Mouse (Mus musculus): ENCODE measurements at regions not wholly inside any gene's neighbourhood (a gene's known extent, or its start where the extent isn't known, plus 50 kb on each side); places are given as distances from the start of the nearest gene placed in this dataset.
"Not testable (repeated sequence)": the region's sequence is repeated elsewhere in the genome, so short reads cannot be mapped to it uniquely, and the experiment has no call there.

DNA sequence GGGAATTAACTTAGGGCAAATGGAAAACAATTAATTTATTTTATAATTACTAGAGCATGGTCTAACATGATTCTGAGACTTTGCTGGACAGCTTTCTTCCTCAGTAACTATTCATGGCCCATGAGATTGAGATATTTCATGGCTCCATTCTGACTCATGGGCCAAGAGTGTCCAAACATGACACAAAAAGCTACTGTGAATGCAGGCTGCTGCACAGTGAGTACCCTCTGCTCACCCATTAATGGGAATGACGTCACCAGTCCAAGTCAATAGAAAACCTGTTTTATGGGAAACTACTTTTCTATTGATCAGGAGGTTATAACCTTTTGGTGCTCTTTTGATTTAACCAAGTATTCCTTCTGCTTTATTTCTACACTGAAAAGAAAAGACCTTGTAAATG lies 693.6 kb downstream of the Rwdd3 start:
- DNase-seq: no peak

- no peak for DNase-seq
These were observed 693.0 kb upstream of the Ptbp2 start for GRCm38 (mm10) chr3:120477232-120477631.

DNA sequence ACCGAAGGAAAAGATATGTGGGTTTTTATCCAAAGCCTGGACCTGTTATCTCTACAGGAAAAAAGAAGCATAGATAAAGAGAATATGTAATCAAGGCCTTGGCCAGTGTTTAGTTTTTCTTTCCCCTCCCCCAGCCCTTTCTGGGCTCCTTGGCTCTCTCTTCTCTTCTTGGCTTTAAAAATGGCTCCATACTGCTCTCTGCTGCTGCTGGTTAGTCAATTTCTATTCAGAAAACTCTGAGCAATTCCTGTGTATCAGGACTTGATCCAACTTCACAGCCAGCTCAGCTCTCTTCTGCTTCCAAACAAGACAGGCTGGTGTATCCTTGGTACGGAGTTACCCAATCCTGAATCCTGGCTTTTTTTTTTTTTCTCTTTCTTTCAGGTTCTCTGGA lies 689.4 kb upstream of the Ptbp2 start:
- no peak for DNase-seq

DNA sequence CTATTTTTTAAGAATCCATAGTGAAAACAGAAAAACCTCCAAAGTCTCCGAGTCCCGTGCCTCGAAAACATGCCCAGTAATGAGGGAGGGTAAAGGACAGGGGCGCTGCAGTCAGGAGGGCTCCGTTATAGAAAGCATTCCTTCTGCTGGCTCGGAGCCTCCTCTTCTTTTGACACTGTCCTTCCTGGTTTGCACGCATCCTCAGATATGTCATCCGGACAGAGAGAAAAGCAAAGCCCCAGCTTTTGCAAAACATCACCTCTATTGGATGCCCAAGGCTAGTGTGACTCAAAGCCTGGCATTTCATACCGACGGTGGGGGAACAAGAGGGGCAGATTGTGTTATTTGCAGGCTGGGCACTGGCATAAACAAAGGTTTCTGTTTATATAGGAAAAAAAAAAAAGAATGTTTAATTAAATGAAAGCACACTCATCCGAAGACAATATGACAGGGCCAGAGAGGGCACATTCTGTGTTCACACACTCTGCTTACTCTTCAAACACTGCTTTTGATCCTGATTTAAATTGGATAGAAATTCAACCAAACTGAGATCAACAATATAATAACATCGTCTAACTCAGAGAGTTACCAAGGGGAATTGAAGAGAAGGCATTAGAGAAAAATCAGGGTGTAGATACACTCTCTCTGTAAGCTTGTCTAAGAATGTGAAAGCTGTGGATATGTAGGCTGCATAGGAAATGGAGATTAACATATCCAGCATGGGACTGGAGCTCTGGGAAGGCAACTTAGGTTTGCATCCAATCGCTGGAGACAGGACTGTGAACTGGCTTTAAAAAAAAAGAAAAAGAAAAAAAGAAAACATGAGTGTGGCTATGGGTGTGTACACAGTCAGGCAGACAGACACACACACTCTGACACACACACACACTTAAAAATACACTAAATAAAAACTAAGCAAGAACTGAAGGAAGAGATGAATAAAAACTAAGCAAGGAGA lies 688.7 kb upstream of the Ptbp2 start:
- no peak for DNase-seq

- no peak for DNase-seq
These were observed 687.7 kb upstream of the Ptbp2 start for GRCm38 (mm10) chr3:120471878-120472444.

DNA sequence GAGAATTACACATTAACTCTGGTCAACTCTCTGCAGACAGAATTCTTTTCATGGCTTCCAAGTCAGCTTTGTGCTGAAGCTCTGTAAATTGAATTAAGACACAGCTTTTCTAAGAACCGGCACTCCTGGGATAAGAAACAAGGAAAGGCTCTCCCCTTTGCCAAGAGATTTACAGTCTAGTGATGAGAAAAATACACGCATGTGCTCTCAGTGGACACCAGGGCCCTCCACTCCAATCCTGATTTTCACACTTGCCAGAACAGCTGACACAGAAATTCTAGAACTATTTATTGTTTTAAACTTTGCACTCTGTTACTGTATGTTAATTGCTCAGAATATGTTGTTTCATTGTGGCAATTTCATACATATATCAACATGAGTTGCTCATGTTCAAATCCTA lies 684.6 kb upstream of the Ptbp2 start:
- no peak for DNase-seq

DNA sequence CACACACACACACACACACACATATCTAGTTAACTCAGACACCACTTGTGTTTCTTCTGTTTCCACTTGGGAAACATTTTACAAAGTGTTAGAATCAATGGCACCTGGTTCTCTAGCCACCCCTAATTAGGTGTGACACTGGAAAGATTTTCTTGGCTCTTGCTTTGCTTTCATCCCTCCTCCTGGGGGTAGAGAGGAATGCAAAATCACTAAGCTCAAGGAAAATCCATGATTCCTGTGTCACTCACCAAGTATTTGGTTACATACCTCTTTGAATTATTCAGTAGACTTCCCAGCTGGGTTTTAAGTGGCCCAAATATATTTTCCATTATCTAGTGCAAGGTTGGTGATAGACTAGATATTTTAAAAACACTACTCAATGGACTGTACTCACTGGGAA lies 676.5 kb upstream of the Ptbp2 start:
- no peak for DNase-seq

- DNase-seq: no peak
These were observed 673.6 kb upstream of the Ptbp2 start for GRCm38 (mm10) chr3:120457912-120458311.

- no peak for DNase-seq
These were observed 656.9 kb upstream of the Ptbp2 start for GRCm38 (mm10) chr3:120441127-120441526.

DNA sequence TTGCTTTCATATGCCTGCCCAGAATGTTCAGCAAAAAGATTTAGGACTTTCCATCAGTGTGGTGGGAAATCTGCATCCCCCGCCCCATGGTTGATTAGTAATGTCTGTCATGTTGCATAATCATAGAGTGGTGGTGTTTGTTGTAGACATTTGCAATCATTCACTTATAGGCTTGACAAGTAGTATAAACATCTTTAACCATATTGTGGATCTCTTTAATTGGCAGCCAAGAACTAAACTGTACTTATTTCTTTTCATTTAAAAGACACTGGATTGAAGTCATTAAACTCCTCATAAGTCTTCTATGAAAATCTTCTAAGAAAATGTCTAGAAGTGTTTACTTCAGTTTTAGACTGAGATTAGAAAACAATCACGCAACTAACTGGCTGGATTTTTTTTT lies 646.0 kb upstream of the Ptbp2 start:
- DNase-seq: no peak

DNA sequence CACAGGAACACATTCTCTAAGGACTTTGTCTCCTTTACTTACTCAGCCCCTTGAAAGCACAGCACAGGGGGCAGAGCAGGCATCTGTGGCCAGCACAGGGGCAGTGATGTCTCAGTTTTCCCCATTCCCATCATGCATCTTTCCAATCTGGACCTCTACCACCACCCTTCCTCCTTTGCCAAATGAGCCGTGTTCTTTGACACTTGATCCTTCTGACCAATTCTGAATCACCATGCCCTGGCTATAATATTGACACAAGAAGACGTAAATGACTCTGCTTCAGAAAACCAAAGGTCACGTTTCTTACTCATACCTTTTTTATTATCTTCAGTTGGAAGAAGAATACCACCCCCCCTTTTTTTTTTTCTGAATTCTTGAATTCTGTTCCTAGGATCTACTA lies 632.4 kb upstream of the Ptbp2 start:
- no peak for DNase-seq

DNA sequence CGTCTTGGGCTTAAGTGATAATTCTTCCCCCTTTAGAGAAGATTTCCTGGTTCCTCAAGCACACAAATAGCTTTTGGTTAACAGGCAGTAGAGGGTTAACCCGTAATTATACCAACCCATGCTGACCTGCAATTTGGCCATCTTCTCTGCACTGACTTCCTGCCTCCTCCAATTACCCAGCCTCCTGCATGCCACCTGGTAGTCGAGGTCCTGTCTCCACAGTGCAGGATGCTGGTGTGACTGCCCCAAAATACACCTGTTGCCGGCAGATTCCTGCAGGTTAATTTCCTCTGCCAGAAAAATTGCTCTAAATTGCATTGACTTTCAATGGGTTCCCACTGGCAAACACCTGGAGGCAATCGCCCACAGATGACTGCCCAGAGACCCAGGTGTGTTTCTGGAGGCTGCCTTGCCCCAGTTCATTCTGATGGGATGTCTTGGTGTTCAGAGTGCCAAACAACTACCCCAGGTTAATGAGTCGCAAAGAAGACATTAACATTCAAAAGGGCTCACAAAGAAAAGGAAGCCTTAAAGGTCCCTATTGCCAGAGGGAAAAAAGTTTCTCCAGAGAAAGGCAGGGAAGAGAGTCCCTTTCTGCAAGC lies 591.5 kb upstream of the Ptbp2 start:
- no peak for DNase-seq

- DNase-seq: no peak
These were observed 558.6 kb upstream of the Ptbp2 start for GRCm38 (mm10) chr3:120342747-120343377.

- DNase-seq: no peak
These were observed 557.6 kb upstream of the Ptbp2 start for GRCm38 (mm10) chr3:120341882-120342281.

DNA sequence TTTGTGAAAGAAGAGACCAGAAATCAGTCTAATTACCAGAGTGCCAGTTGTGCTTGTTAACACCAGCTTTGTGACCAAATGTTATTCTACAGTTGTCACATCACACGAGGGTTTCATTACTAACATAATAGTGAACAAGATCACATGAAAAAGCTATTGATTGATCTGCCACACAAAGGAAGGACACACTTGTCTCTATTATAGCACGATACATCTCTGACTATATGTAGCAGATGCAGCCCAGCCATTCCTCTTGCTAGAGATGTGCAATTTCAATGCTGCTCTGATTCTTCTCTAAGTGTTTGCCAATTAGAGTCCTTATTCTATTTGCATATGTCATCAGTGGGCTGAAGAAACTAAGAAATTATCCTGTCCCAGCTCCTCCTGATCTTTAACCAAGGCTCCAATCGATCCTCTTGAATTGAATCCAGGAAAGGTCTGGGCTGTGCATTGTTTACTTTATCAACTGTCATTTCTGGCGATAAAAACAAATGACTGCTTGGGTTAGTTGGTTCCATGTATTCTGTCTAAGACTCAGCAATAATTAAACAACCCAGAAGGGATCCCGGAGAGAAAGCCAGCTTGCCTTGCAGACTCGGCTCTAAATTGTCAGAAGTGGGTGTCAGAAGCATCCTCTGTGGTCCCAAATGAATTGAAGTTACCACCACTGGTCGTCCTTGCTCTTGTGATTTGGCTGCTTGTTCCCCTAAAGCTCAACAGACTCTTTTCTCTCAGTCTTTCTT lies 551.7 kb upstream of the Ptbp2 start:
- DNase-seq: no peak

DNA sequence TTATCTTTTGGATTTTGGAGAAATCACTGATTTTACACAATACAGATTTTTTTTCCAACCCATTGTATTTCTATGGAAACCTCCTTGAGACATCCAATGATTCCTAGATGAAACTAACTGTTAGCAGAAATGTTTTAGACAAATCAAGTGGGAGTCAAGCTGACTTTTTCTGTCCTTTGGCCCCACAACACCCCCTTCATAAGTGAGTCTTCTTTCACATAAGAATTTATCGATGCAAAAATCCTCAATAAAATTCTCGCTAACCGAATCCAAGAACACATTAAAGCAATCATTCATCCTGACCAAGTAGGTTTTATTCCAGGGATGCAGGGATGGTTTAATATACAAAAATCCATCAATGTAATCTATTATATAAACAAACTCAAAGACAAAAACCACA lies 522.8 kb upstream of the Ptbp2 start:
- not testable (repeated sequence) for DNase-seq

DNA sequence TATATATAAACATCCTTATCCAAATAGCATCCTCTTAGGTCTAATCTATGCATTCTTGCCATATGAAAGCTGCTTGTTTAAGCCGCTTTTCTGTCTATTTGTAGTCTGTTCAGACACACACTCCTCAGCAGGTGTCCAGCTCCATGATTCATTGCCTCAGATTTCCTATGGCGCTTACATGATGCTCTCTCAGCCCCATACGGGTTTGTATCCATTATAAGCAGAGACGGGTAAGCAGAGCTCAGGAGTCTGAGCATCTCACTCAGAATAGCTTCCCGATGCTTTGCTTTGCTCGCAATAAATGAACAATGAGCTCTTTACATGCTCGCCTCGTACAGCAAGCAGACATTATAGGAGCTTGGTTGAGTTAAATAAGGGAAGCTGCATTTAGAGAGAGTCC lies 521.3 kb upstream of the Ptbp2 start:
- no peak for DNase-seq
